Mouse (Mus musculus) liver, embryonic 12.5 days (tissue): Measurements from ENCODE around the gene Ppp1r16b. TPM values are rescaled to one million over a fixed set of nuclear protein-coding genes. Genes with fewer than 3 reads are reported as not detected.

Experiments
- ATAC-seq: fragments of 200-750 bp; cut with Nextera tagmentation; 2 replicates; pipeline ENCODE4 v1.8.0; 2017; ENCODE audit warnings: moderate number of reproducible peaks, mild to moderate bottlenecking, moderate library complexity
- H3K27ac ChIP-seq: fragments of 300-500 bp; sonication (generic); 2 replicates; pipeline ENCODE4 v1.5.1; 2016; ENCODE audit warnings: mild to moderate bottlenecking
- H3K27me3 ChIP-seq: fragments of 300-500 bp; sonication (generic); replicated peaks from 2 replicates; pipeline ENCODE4 v1.6.1; 2016; ENCODE audit warnings: mild to moderate bottlenecking, moderate library complexity
- H3K36me3 ChIP-seq: fragments of 300-500 bp; sonication (generic); 2 replicates; pipeline ENCODE4 v1.6.1; 2016; ENCODE audit warnings: mild to moderate bottlenecking, moderate library complexity
- H3K4me1 ChIP-seq: fragments of 300-500 bp; sonication (generic); 2 replicates; pipeline ENCODE4 v1.6.1; 2016
- H3K4me2 ChIP-seq: fragments of 300-500 bp; sonication (generic); 2 replicates; pipeline ENCODE4 v1.6.1; 2016; ENCODE audit warnings: mild to moderate bottlenecking, moderate library complexity
- H3K4me3 ChIP-seq: fragments of 300-500 bp; sonication (generic); 2 replicates; pipeline ENCODE4 v1.5.1; 2016; ENCODE audit warnings: mild to moderate bottlenecking, moderate library complexity
- H3K9ac ChIP-seq: fragments of 300-500 bp; sonication (generic); 2 replicates; pipeline ENCODE4 v1.6.1; 2016; ENCODE audit warnings: mild to moderate bottlenecking, moderate library complexity
- H3K9me3 ChIP-seq: fragments of 300-500 bp; sonication (generic); replicated peaks from 2 replicates; pipeline ENCODE4 v1.6.1; 2016; ENCODE audit warnings: mild to moderate bottlenecking, moderate library complexity
- WGBS: fragments of 180-500 bp; shearing (Covaris S2); methylation state at CpG from one replicate; pipeline ENCODE4 v1.1.7; 2016; ENCODE audit not compliant: insufficient replicate concordance; 5-methylcytosine and 5-hydroxymethylcytosine counted together
- polyA plus RNA-seq: library from polyadenylated mRNA; unstranded; fragments of >200 nt; fragmentation: Nextera tagmentation; extraction: Ambion mirVana; gene quantifications from 2 replicates; pipeline ENCODE4 v1.2.1, GENCODE M21; 2016

Ppp1r16b gene
- polyA plus RNA-seq, 1 experiment from 2014 or later: 1.9 TPM

- H3K4me2 ChIP-seq: no peak overlapping the region
- H3K9me3 ChIP-seq: no peaks in the 10 kb centered on the region
- WGBS: 70% methylated on average over 6 of the region's 6 CpGs
- no peaks in the 10 kb centered on the region for H3K4me1 ChIP-seq
- H3K27ac ChIP-seq: no peak overlapping the region
- H3K36me3 ChIP-seq: no peaks in the 10 kb centered on the region
- H3K9ac ChIP-seq: no peak overlapping the region
- no peaks in the 10 kb centered on the region for H3K27me3 ChIP-seq
- no peak overlapping the region for H3K4me3 ChIP-seq
- no peak for ATAC-seq
These were observed 31.3 kb downstream of the Ppp1r16b start for GRCm38 (mm10) chr2:158696451-158696850.

GRCm38 (mm10) chr2:158699908-158700307 is 34.7 kb downstream of the Ppp1r16b start:
- ATAC-seq: no peak
- 73% methylated on average over 6 of the region's 6 CpGs for WGBS

DNA sequence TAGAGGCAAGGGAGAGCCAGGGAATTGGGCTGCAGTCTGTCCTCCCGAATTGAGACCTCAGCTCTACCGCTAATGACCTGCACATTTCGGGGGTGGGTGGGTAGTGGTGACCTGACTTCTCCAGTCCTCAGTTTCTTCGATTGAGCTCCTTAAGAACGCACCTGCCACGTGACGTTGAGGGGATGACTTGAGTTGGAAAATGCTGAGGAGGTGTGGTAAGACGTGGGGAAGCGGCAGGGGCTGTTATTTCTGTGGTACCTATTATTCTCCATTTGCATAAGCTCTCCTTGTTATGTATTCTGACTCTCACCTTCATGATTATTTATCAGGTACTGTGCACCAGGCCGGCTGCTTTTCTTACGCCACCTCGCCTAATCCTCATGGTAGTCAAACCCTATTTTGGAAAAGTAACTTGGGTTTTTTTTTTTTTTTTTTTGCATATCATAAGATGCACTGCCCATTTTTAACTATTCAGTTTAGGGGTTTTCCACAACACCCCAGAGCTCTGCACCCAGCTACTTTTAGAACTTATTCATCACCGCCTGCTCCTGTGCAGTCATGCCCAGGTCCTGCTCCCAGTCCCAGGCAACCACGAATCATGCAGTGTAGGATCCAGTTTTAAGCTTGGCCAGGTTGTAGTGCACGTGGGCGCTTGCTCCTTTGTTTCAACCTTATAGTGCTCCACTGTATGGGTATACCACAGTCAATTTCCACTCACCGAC is 35.5 kb downstream of the Ppp1r16b start:
- WGBS: 76% methylated on average over 17 of the region's 17 CpGs
- Histone ChIP-seq H3K9me3 (no peaks in the 10 kb centered on the region), H3K4me2 (no peak overlapping the region), H3K9ac (no peak overlapping the region), H3K27ac (no peak overlapping the region), H3K27me3 (no peaks in the 10 kb centered on the region), H3K4me1 (no peaks in the 10 kb centered on the region), H3K36me3 (no peaks in the 10 kb centered on the region), H3K4me3 (no peak overlapping the region)
- no peak for ATAC-seq

More at GRCm38 (mm10) chr2:158699908-158700307, 34.7 kb downstream of the Ppp1r16b start:
- H3K36me3 ChIP-seq: no peaks in the 10 kb centered on the region
- no peak overlapping the region for H3K4me3 ChIP-seq
- no peak overlapping the region for H3K9ac ChIP-seq
- no peak overlapping the region for H3K4me2 ChIP-seq
- H3K9me3 ChIP-seq: no peaks in the 10 kb centered on the region
- no peak overlapping the region for H3K27ac ChIP-seq
- no peaks in the 10 kb centered on the region for H3K27me3 ChIP-seq
- no peaks in the 10 kb centered on the region for H3K4me1 ChIP-seq

- ATAC-seq: no peak
These were observed 36.3 kb downstream of the Ppp1r16b start for GRCm38 (mm10) chr2:158701505-158701904.

GRCm38 (mm10) chr2:158702176-158702575 is 37.0 kb downstream of the Ppp1r16b start:
- Histone ChIP-seq H3K4me2 (no peak overlapping the region), H3K9me3 (no peaks in the 10 kb centered on the region), H3K27me3 (no peaks in the 10 kb centered on the region), H3K27ac (no peak overlapping the region), H3K9ac (no peak overlapping the region), H3K36me3 (no peaks in the 10 kb centered on the region), H3K4me1 (no peaks in the 10 kb centered on the region), H3K4me3 (no peak overlapping the region)
- no peak for ATAC-seq
- WGBS: 44% methylated on average over 5 of the region's 5 CpGs

More at GRCm38 (mm10) chr2:158701505-158701904, 36.3 kb downstream of the Ppp1r16b start:
- Histone ChIP-seq H3K9ac (no peak overlapping the region), H3K27ac (no peak overlapping the region), H3K4me2 (no peak overlapping the region), H3K4me3 (no peak overlapping the region), H3K9me3 (no peaks in the 10 kb centered on the region), H3K36me3 (no peaks in the 10 kb centered on the region), H3K4me1 (no peaks in the 10 kb centered on the region), H3K27me3 (no peaks in the 10 kb centered on the region)
- WGBS: 83% methylated on average over 9 of the region's 9 CpGs

DNA sequence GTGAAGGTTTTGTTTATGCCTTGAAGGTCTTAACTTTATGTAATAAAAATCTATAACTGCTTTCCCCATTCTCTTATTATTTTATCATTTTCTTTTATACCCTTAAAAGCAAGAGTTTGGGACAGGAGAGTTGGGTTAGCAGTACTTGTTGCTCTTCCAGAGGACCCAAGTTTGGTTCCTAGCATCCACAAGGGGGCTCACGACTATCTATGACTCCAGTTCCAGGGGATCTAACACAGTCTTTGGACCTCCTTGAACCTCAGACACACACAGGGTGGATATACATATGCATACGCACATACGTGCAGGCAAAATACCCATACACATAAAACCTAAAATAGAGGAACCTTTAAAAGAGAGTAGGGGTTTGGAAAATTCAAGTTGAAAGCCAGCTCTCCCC is 39.5 kb downstream of the Ppp1r16b start:
- Histone ChIP-seq H3K27ac (no peak overlapping the region), H3K9me3 (no peaks in the 10 kb centered on the region), H3K9ac (no peak overlapping the region), H3K4me1 (no peaks in the 10 kb centered on the region), H3K27me3 (no peaks in the 10 kb centered on the region), H3K4me3 (no peak overlapping the region), H3K4me2 (no peak overlapping the region), H3K36me3 (no peaks in the 10 kb centered on the region)
- 68% methylated on average over 3 of the region's 3 CpGs for WGBS
- ATAC-seq: no peak

- Histone ChIP-seq H3K36me3 (no peaks in the 10 kb centered on the region), H3K9me3 (no peaks in the 10 kb centered on the region), H3K27ac (no peak overlapping the region), H3K4me1 (no peaks in the 10 kb centered on the region), H3K4me2 (no peak overlapping the region), H3K27me3 (no peaks in the 10 kb centered on the region), H3K9ac (no peak overlapping the region), H3K4me3 (no peak overlapping the region)
- 76% methylated on average over 6 of the region's 6 CpGs for WGBS
- no peak for ATAC-seq
These were observed 40.3 kb downstream of the Ppp1r16b start for GRCm38 (mm10) chr2:158705529-158705928.

GRCm38 (mm10) chr2:158706704-158707408 is 41.7 kb downstream of the Ppp1r16b start:
- whole genome bisulfite sequencing: 68% methylated on average over 10 of the region's 10 CpGs
- no peak for ATAC-seq

GRCm38 (mm10) chr2:158708121-158708520 is 42.9 kb downstream of the Ppp1r16b start:
- Histone ChIP-seq H3K9me3 (no peaks in the 10 kb centered on the region), H3K4me3 (no peak overlapping the region), H3K27me3 (no peaks in the 10 kb centered on the region), H3K9ac (no peak overlapping the region), H3K36me3 (no peaks in the 10 kb centered on the region), H3K4me2 (no peak overlapping the region), H3K27ac (no peak overlapping the region), H3K4me1 (no peaks in the 10 kb centered on the region)
- ATAC-seq: no peak
- WGBS: 74% methylated on average over 12 of the region's 12 CpGs

More at GRCm38 (mm10) chr2:158706704-158707408, 41.7 kb downstream of the Ppp1r16b start:
- H3K4me1 ChIP-seq: no peaks in the 10 kb centered on the region
- no peak overlapping the region for H3K27ac ChIP-seq
- H3K4me3 ChIP-seq: no peak overlapping the region
- H3K36me3 ChIP-seq: no peaks in the 10 kb centered on the region
- H3K27me3 ChIP-seq: no peaks in the 10 kb centered on the region
- no peaks in the 10 kb centered on the region for H3K9me3 ChIP-seq
- no peak overlapping the region for H3K9ac ChIP-seq
- no peak overlapping the region for H3K4me2 ChIP-seq

DNA sequence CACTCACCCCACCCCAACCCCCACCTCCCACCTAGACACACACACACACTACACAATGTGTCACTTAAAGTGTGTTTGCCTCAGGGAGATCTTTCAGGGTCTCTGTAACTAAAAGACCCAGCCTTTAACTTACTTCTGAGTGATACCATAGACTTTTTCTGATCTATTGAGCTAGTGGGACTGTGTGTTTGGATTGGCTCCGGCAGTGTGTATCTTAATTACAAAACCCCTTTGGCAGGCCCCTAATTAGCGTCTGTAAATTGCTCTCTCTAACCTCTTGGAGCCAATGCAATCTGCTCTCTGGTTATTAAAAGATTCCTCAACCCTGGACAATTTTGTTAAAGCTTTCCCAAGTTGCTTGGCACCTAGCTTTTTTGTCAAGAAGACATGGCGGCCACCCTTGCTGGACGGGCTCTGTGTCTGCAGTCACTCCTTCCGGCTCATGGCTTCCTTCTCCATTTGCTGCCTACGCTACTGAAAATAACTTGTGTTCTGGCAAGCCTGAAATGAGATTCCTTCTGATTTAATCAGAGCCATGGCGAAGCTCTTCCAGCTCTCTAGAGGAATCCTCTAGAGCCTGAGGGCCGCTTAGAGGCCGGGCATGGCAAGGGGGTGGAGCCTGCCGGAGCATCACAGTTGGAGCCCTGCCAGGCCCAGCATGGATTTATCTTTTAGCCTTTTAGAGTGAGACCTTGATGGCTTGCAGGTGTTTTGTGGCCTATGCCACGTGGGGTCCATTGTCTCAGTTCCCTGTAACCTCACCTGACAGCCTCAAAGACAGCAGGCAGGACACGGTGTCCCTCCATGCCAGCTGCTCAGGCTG is 46.9 kb downstream of the Ppp1r16b start:
- no peak for ATAC-seq
- H3K27ac ChIP-seq: no peak overlapping the region
- H3K27me3 ChIP-seq: no peaks in the 10 kb centered on the region
- H3K36me3 ChIP-seq: no peaks in the 10 kb centered on the region
- 58% methylated on average over 12 of the region's 12 CpGs for WGBS
- H3K4me1 ChIP-seq: peaks cover 6% of the 10 kb centered on the region; the same call in 1 of the 2 replicates
- H3K4me2 ChIP-seq: no peak overlapping the region
- no peak overlapping the region for H3K9ac ChIP-seq
- no peaks in the 10 kb centered on the region for H3K9me3 ChIP-seq
- H3K4me3 ChIP-seq: no peak overlapping the region

DNA sequence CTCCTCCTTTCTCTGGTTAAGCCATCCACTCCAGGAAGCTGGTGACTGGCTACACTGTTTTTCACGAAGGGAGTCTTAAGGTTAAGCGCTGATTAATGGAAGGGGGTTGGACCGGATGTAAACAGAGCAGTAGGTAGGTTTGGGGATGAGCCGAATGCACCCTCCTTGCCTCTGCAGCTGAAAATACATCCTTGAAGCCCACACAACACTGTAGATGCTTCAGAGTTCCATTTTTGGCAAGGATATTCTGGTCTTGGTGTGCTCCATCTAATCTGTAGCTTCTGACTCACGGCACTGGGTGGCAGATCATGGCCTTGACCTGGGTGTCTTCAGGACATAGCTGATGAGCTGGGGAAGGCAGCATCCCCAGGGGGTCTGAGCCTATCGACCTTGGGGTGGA is 49.6 kb downstream of the Ppp1r16b start:
- Histone ChIP-seq H3K4me3 (no peak overlapping the region), H3K4me2 (no peak overlapping the region), H3K4me1 (peaks cover 6% of the 10 kb centered on the region; the same call in 1 of the 2 replicates), H3K9me3 (no peaks in the 10 kb centered on the region), H3K36me3 (no peaks in the 10 kb centered on the region), H3K27ac (no peak overlapping the region), H3K27me3 (no peaks in the 10 kb centered on the region), H3K9ac (no peak overlapping the region)
- WGBS: 67% methylated on average over 6 of the region's 6 CpGs
- no peak for ATAC-seq

DNA sequence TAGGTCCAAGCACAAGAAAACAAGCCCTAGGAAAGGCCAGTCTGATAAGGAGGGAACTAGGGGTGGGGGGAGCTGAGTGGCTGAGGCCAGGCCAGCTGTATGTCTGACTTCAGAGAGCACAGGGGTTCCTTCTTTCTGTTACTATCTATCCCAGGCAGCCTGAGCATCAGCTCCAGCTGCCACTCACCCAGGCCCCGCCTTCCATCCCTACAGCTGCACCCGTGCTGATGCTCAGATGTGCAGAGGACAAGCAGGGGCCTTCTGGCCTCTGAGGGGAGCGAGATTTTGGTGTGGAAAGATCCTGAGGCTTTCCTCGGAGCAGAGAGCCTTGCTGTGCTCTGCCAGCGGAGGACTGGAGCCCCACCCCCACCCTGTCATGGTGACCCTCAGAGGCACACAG is 50.9 kb downstream of the Ppp1r16b start:
- 6% methylated on average over 5 of the region's 5 CpGs for WGBS
- Histone ChIP-seq H3K4me1 (peaks cover 6% of the 10 kb centered on the region; the same call in 1 of the 2 replicates), H3K4me3 (no peak overlapping the region), H3K9me3 (no peaks in the 10 kb centered on the region), H3K9ac (no peak overlapping the region), H3K36me3 (no peaks in the 10 kb centered on the region), H3K4me2 (no peak overlapping the region), H3K27ac (no peak overlapping the region), H3K27me3 (no peaks in the 10 kb centered on the region)
- peak; percentile 13; the same call in 1 of the 2 replicates for ATAC-seq
